Mouse (Mus musculus) ES-Bruce4 (cell line): ENCODE measurements around the gene Eif2d.

ENCODE experiments used
- CTCF ChIP-seq: IDR thresholded peaks from one replicate; pipeline ENCODE4 v1.8.1; 2011; ENCODE audit warnings: low read depth, low read length
- EP300 ChIP-seq: IDR thresholded peaks from 2 replicates; pipeline ENCODE4 v1.6.1; 2011; ENCODE audit warnings: low read depth, low read length; ENCODE audit not compliant: insufficient read depth
- POLR2A ChIP-seq: IDR thresholded peaks from one replicate; pipeline ENCODE4 v1.8.1; 2011; ENCODE audit warnings: low read length; ENCODE audit not compliant: insufficient read depth

DNA sequence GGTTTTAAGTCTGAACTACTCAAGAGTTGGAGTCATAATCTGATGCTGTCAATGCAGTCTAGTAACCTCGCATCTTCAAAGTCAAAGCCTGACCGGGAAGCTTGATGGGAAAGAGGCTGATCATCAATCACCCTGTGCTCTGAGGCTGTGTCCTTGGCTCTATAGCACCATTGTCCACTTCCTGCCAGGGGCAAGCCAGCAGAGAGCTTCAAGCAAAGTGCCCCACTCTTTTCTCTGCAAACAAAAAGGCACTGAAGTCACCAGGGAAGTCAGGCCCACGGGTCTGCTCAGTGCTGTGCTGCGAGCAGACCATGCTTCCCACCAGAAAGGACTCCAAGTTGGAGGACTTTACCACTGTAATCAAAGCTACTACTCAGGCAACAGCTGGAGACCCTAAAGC lies 24.3 kb downstream of the Eif2d start:
- TF ChIP-seq POLR2A, result no peak
- TF ChIP-seq CTCF, result no peak
- no peak for TF ChIP-seq EP300
